Mouse (Mus musculus): ENCODE results near the gene Smurf1.

Smurf1 gene

GRCm38 (mm10) chr5:144871775-144872174, 93.9 kb downstream of the Smurf1 start:
- peak; percentile 16 for DNase-seq (ENCODE audit: extremely low read depth, low read depth)

- no peak for DNase-seq (ENCODE audit: extremely low read depth, low read depth)
Measured at GRCm38 (mm10) chr5:144870782-144871181, 94.9 kb downstream of the Smurf1 start.

- DNase-seq (ENCODE audit: extremely low read depth, low read depth) = no peak
Measured at GRCm38 (mm10) chr5:144869466-144869865, 96.2 kb downstream of the Smurf1 start.

- DNase-seq (ENCODE audit: extremely low read depth, low read depth) = no peak
Measured at GRCm38 (mm10) chr5:144866923-144867322, 98.7 kb downstream of the Smurf1 start.

GRCm38 (mm10) chr5:144860913-144861312, 104.7 kb downstream of the Smurf1 start:
- DNase-seq (ENCODE audit: extremely low read depth, low read depth) = no peak

- no peak for DNase-seq (ENCODE audit: extremely low read depth, low read depth)
Measured at GRCm38 (mm10) chr5:144859284-144859683, 106.4 kb downstream of the Smurf1 start.

GRCm38 (mm10) chr5:144858527-144858926, 107.1 kb downstream of the Smurf1 start:
- DNase-seq (ENCODE audit: extremely low read depth, low read depth) = no peak

- no peak for DNase-seq (ENCODE audit: extremely low read depth, low read depth)
Measured at GRCm38 (mm10) chr5:144855936-144856335, 109.7 kb downstream of the Smurf1 start.

GRCm38 (mm10) chr5:144853931-144854330, 111.7 kb downstream of the Smurf1 start:
- no peak for DNase-seq (ENCODE audit: extremely low read depth, low read depth)

- no peak for DNase-seq (ENCODE audit: extremely low read depth, low read depth)
Measured at GRCm38 (mm10) chr5:144851820-144852219, 113.8 kb downstream of the Smurf1 start.

GRCm38 (mm10) chr5:144849932-144850331, 115.7 kb downstream of the Smurf1 start:
- no peak for DNase-seq (ENCODE audit: extremely low read depth, low read depth)

- DNase-seq (ENCODE audit: extremely low read depth, low read depth) = no peak
Measured at GRCm38 (mm10) chr5:144848735-144849134, 116.9 kb downstream of the Smurf1 start.

- DNase-seq (ENCODE audit: extremely low read depth, low read depth) = no peak
Measured at GRCm38 (mm10) chr5:144845352-144845751, 120.3 kb downstream of the Smurf1 start.

- DNase-seq (ENCODE audit: extremely low read depth, low read depth) = peak; percentile 26
Measured at GRCm38 (mm10) chr5:144836100-144836499, 129.5 kb downstream of the Smurf1 start.

- DNase-seq (ENCODE audit: extremely low read depth, low read depth) = peak; percentile 36
Measured at GRCm38 (mm10) chr5:144831840-144832469, 133.7 kb downstream of the Smurf1 start.

- no peak for DNase-seq (ENCODE audit: extremely low read depth, low read depth)
Measured at GRCm38 (mm10) chr5:144829631-144830030, 136.0 kb downstream of the Smurf1 start.

- DNase-seq (ENCODE audit: extremely low read depth, low read depth) = no peak
Measured at GRCm38 (mm10) chr5:144828365-144829102, 137.1 kb downstream of the Smurf1 start.

Data from MEL-GATA-1-ER (cell line).